Mouse (Mus musculus): ENCODE results near the gene Hdac5. TPM values are rescaled to one million over a fixed set of nuclear protein-coding genes. Genes with fewer than 3 reads are reported as not detected.

The Hdac5 gene
- total RNA-seq, 2 experiments from 2014 or later, result 286 to 315 TPM

DNA sequence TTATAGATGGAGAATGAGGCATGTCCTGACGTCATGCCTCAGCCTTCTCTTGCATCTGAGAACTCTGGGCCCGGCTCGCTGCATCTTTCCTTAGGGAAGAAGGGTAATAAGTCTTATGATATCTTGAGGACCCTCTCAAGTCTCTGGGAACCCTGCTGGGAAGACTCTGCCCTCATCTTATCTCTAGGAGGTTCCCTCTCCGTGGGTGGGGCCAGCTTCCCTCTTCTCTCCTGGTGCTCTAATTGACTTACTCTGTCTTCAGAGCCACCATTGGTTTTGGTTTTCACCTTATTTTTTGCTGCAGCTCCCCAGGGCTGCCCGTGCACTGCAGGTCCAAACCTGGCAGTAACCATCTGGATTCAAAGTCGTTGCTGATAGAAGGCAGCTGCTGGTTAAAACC lies 28.1 kb upstream of the Hdac5 start:
- no peak for DNase-seq (ENCODE audit: extremely low spot score in 1 of 2, low spot score in 2 of 2)
- Histone ChIP-seq H3K27ac (no peak overlapping the region), H3K4me3 (no peak overlapping the region)
- no peak for TF ChIP-seq CTCF (IDR thresholded peaks at IDR 0.05)
- intact Hi-C loops (cut with DNase I), result no loop called here

DNA sequence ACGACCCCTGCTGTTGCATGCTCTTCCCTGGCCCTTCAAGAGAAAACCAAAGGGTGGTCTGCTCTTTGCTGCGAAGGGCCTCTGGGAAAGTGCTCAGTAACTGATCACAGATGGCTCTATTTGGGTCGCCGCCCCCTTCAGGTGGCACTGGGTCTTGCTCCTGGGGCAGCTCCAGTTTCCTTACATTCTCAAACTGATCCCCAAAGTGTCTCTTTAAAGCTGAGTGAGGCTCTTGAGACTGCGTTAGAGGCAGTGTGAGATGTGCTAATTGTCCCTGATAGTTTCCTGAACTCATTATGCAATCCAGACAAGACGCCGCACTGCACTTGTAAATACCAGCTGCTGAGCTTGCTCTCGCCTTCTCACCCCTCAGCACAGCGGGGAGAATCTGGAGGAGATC lies 27.5 kb upstream of the Hdac5 start:
- no peak overlapping the region for H3K4me3 ChIP-seq
- TF ChIP-seq CTCF (IDR thresholded peaks at IDR 0.05), result peak; percentile 41
- intact Hi-C loops (cut with DNase I), result no loop called here
- peak in 1 of 2 experiments; percentile 20 for DNase-seq (ENCODE audit: extremely low spot score in 1 of 2, low spot score in 2 of 2)
- H3K27ac ChIP-seq, result no peak overlapping the region

DNA sequence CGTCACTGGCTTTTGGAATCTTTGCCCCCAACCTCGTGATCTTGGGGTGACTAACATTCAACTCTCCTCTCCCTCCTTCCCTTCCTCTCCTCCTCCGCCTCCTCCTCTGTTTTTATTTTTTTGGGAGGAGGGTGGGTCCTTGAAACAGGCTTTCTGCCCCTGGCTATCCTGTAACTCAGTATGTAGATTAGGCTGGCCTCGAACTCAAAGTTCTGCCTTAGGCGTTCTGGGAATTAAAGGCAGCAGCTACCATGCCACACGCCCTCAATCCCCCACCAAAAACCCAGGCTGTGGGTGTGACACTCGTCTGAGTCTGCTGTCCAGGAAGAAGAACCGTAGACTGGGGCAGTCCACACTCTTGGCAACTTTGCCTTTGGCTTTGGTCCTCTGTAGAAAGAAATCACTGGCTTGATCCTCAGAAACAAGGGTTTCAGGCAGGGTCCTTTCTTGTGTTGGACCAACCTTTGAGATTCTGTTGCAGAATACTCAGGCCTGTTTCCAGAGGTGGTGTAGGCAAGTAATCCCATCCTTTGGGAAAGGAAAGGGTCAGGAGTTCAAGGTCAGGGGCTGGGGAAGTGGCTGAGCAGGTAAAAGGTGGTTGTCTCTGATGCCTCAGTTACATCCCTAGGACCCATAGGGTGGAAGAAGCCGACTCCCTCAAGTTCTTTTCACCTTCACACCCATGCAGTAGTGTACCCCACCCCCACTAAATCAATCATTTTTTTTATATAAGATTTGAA lies 19.6 kb upstream of the Hdac5 start:
- intact Hi-C loops (cut with DNase I), result loop anchor here (2.0 kb wide), 1 partner anchor 59 kb away; no protein-coding TSS in a partner anchor
- no peak for TF ChIP-seq CTCF (IDR thresholded peaks at IDR 0.05)

DNA sequence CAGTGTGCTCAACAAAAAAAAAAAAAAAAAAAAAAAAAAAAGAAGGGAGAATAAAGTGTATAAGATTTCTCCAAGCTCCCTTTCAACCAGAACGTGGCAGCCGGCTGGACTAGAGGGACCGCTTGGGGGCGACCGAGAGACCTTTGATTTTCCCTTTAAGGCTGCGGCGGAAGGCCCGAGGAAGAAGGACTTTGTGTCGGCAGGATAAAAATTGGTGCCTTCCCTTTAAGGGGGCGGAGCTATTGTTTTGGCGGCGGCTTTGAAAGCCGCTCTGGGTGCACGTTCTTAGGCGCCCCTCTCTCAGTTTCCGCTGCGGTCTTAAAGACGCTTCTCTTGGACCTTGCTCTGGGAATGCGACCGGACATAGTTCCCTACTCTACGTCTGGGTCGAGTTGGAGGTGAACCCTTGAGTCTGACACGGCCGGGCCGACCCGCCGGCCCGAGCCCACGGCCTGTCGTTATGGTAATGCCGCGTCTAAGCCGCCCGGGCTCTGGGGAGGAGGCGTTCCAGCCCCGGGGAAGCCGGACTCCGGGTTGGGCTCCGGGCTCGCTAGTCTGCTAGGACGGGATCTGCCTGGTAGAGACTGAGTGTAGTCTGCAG lies 18.8 kb upstream of the Hdac5 start, which contains the start of gene BC030867:
BC030867 (plus strand) TSS at position 253 of the 601 bp plus-strand sequence.
- peak; percentile 76 for TF ChIP-seq CTCF (IDR thresholded peaks at IDR 0.05)
- peak; percentile 90 to 94 for DNase-seq (ENCODE audit: extremely low spot score in 1 of 2, low spot score in 2 of 2)
- intact Hi-C loops (cut with DNase I), result loop anchor here (1.0 to 2.0 kb wide), 2 partner anchors 18 to 58 kb away; partner anchors contain the start of gene Hdac5
- peak within 1 kb of the TSS; percentile 51 for H3K4me3 ChIP-seq
- no peak within 1 kb of the TSS for H3K27ac ChIP-seq

More for the DNA sequence above, 19.6 kb upstream of the Hdac5 start:
- Histone ChIP-seq H3K27ac (no peak overlapping the region), H3K4me3 (no peak overlapping the region)
- no peak for DNase-seq (ENCODE audit: extremely low spot score in 1 of 2, low spot score in 2 of 2)

DNA sequence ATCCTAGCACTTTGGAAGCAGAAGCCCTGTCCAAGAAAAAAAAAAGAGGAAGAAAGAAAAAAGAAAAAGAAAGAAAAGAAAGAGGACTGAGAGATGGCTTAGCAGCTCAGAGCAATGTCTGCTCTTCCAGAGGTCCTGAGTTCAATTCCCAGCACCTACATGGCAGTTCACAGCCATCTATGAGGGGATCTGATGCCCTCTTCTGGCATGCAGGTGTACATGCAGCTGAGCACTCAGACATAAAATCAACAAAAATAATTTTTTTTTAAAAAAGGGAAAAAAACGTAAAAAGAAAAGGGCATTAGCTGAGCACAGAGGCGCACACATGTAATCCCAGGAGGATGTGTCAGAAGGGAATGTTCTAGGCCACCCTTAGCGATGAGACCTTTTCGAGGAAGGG lies 16.9 kb upstream of the Hdac5 start:
- Histone ChIP-seq H3K4me3 (no peak overlapping the region), H3K27ac (no peak overlapping the region)
- intact Hi-C loops (cut with DNase I), result no loop called here
- TF ChIP-seq CTCF (IDR thresholded peaks at IDR 0.05), result peak; percentile 19
- DNase-seq (ENCODE audit: extremely low spot score in 1 of 2, low spot score in 2 of 2), result no peak

DNA sequence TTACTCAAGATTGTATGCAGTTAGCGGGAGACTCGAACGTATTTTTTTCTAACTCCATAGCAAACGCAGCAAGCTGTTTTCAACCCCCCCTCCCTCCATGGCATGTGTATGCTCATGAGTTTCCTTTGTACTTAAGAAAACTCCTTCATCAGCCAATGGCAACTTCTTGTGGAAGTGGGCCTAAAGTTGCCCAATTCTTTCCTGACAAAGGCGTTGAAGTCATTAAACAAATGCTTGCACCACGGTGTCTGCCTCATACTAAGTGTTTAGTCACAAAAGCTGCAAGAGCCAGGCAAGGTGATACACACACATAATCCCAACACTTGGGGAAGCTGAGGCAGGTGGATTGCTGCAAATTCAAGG lies 16.3 kb upstream of the Hdac5 start:
- Histone ChIP-seq H3K27ac (no peak overlapping the region), H3K4me3 (no peak overlapping the region)
- DNase-seq (ENCODE audit: extremely low spot score in 1 of 2, low spot score in 2 of 2), result no peak
- intact Hi-C loops (cut with DNase I), result no loop called here
- no peak for TF ChIP-seq CTCF (IDR thresholded peaks at IDR 0.05)

DNA sequence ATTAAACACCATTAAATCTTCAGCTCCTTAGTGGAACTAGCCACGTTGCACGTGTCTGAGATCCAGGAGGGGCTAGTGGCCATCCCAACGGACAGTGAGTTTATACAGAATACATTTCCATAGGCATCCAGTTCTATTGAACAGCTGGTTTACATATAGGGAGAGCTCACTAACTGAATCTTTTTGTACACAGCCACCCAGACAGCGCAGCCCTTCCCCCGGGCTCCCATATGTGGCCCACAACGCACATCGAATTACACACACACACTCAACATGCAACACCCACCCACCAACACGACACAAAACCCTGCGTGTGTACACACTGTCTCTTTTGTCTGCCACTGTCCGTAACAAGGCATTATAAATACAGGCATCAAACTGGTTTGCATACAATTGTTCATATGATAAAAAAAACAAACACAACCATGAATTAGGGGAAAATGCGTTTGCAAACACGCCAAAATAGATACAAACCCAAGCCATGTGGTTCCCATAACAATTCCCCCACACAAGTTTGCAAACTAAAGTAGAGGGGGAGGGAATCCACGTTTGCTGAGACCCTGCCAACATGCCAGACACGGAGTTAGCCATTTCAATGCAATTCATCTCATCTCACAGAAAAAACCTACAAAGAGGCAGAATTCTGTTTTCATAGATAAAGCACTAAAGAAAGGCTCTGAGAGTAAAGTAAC lies 15.8 kb upstream of the Hdac5 start:
- TF ChIP-seq CTCF (IDR thresholded peaks at IDR 0.05), result no peak
- peak overlapping the region; percentile 0; the same call in 1 of the 2 replicates for H3K27ac ChIP-seq
- DNase-seq (ENCODE audit: extremely low spot score in 1 of 2, low spot score in 2 of 2), result peak in 1 of 2 experiments; percentile 29
- H3K4me3 ChIP-seq, result peak overlapping the region; percentile 43
- intact Hi-C loops (cut with DNase I), result loop anchor here (1.0 kb wide), 2 partner anchors 29 to 44 kb away; no protein-coding TSS in a partner anchor

DNA sequence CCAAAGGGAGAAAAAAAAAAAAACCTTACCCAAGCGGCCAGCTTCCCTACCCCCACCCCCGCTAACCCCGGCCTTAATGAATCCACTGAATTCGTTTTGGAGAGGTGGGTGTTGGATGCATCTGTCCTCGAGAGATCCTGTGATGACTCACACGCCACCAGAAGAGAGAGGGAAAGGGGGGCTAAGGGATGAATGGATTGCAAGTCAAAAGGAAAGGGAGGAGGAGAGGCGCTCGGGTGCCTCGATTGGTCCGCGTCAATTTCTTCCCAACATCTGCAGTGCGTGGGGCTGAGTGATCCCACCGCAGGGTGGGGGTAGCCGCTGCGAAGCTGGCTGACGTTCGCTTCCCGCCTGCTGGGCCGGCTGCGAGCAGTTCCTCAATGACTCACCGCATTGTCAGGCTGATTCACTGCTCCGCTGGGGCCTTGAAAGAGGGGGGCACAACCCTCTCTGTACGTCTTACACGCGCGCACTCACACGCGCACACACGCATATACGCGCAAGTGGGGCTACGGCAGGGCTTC lies 15.0 kb upstream of the Hdac5 start:
- intact Hi-C loops (cut with DNase I), result loop anchor here (1.0 kb wide), 2 partner anchors 29 to 44 kb away; no protein-coding TSS in a partner anchor
- TF ChIP-seq CTCF (IDR thresholded peaks at IDR 0.05), result no peak
- DNase-seq (ENCODE audit: extremely low spot score in 1 of 2, low spot score in 2 of 2), result peak; percentile 85 to 87
- H3K27ac ChIP-seq, result peak overlapping the region; percentile 0; the same call in 1 of the 2 replicates
- H3K4me3 ChIP-seq, result peak overlapping the region; percentile 43

DNA sequence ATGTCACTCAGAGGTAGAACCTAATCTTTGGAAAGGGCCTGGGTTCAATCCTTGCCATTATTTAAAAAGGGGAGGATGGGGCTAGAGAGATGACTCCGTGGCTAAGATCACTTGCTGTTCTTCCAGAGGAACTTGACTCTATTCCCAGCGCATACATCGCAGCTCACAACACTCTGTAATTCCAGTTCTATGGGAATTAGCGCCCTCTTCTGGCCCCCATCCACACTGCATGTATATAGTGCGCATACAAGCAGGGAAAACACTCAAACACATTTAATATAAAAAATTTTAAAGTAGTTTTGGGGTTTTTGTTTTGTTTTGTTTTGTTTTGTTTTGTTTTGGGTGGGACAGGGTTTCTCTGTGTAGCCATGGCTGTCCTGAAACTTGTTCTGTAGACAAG lies 11.9 kb upstream of the Hdac5 start:
- Histone ChIP-seq H3K27ac (no peak overlapping the region), H3K4me3 (no peak overlapping the region)
- peak; percentile 4 for TF ChIP-seq CTCF (IDR thresholded peaks at IDR 0.05)
- intact Hi-C loops (cut with DNase I), result no loop called here
- DNase-seq (ENCODE audit: extremely low spot score in 1 of 2, low spot score in 2 of 2), result no peak

DNA sequence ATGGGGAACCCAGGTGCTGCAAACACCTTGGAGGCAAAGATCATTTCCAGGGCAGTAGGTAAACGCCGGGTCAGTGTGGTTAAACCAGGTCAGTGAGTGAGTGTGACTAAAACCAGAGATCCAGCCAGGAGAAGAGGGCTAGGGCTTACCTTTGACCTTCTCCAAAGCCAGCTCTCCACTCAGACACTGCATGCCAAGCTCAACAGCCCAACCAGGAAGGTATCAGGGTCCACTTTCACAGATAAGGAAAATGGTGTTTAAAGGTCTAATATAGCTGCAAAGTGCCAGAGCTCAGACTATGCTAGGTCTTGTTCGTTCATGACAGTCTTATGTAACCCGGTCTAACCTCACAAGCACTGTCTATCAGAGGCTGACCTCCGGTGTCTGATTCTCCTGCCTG lies 11.3 kb upstream of the Hdac5 start:
- DNase-seq (ENCODE audit: extremely low spot score in 1 of 2, low spot score in 2 of 2), result no peak
- Histone ChIP-seq H3K4me3 (no peak overlapping the region), H3K27ac (no peak overlapping the region)
- intact Hi-C loops (cut with DNase I), result no loop called here
- TF ChIP-seq CTCF (IDR thresholded peaks at IDR 0.05), result no peak

DNA sequence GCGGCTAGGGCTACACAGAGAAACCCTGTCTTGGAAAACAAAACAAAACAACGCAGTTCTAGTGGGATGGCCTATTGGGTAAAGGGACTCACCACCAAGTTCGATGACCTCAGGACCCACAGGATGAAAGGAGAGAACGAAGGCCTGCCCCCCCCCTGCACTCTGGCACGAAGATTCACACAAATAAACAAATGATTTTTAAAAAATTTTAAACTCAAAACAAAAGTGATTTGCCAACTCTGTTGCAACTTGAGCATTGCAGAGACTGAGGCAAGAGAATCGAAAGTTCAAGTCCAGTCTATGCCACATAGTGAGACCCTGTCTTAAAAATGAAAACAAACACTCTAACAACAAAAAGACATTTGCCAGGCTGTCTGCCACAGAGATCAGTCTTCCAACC lies 10.7 kb upstream of the Hdac5 start:
- intact Hi-C loops (cut with DNase I), result no loop called here
- Histone ChIP-seq H3K27ac (no peak overlapping the region), H3K4me3 (no peak overlapping the region)
- DNase-seq (ENCODE audit: extremely low spot score in 1 of 2, low spot score in 2 of 2), result no peak
- TF ChIP-seq CTCF (IDR thresholded peaks at IDR 0.05), result no peak

DNA sequence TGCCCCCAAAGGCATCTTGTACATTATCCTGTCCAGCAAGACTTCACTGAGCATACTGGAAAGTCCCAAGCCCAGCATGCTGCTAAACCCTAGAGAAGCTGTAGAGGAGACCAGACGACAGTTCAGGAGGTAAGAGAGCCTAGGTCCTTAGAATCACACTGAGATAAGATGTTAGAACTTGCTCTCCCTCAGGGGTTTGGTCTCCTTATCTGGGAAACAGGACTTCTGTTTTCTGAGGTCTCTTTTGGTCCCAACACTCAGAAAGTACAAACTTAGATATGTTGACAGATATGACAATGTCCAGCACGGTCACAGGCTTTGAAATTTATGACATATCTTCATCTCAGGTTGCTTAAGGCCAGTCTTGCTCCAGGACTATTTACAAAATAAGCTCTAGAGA lies 6.1 kb upstream of the Hdac5 start:
- intact Hi-C loops (cut with DNase I), result no loop called here
- DNase-seq (ENCODE audit: extremely low spot score in 1 of 2, low spot score in 2 of 2), result no peak
- no peak for TF ChIP-seq CTCF (IDR thresholded peaks at IDR 0.05)
- H3K27ac ChIP-seq, result no peak overlapping the region
- H3K4me3 ChIP-seq, result no peak overlapping the region

Measured in left cerebral cortex, adult 2 months (tissue).